Mouse (Mus musculus) urinary bladder, postnatal 25 days (tissue): ENCODE measurements around the gene Hapln3.

ENCODE experiments used
- DNase-seq: peaks from one replicate; pipeline ENCODE4 v3.0.0; 2022; ENCODE audit warnings: low spot score

Hapln3 gene

DNA sequence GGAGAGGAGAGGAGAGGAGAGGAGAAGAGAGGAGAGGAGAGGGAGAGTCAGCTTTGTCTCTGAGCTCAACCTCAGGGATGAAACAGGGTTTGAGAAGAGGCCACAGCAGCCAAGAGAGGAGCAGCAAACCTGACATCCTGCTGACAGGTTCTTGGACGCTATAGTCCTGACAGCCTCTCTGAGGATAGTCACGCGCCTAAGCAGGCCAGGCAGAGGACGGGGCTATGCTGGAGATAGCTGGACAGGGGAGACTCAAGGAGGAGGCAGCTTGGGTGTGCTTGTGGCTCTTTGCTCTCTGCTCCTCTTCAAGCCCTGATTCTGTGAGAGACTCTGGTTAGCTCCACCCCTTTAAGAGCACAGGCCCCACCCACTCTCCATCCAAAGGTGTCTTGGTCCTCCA, 62.6 kb downstream of the Hapln3 start:
- no peak for DNase-seq

DNA sequence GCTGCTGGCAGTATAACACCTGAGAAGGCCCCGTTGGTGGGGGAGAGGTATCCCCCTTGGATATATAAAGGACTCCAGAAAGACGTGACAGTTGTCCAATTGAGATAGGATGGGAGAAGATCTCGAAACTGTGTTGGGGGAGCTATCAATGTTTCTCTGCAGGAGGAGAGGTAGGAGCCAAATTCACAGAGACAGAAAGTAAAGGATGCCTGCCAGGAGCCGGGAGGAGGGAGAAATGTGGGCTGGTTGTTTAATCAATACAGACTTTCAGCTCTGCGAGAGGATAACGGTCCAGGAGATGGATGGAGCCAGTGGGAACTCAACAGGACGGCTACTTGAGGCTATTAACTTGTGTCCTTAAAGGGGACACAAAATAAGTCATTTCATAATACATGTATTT, 63.4 kb downstream of the Hapln3 start:
- DNase-seq: no peak
